Mouse (Mus musculus) naive thymus-derived CD4-positive, alpha-beta T cell, adult 2 months (primary cell): Measurements from ENCODE around the gene Gnaz.
A peak's percentile ranks its signal among the peaks of the same experiment; 100 is the strongest.

Experiments
- DNase-seq: peaks from one replicate; pipeline ENCODE4 v3.0.0-alpha.2; 2011; ENCODE audit warnings: low read depth

Gnaz gene

GRCm38 (mm10) chr10:75062189-75062561, 95.2 kb downstream of the Gnaz start:
- DNase-seq = peak; percentile 29

- peak; percentile 29 for DNase-seq
Observed at GRCm38 (mm10) chr10:75062621-75063020, 95.6 kb downstream of the Gnaz start.

- DNase-seq = no peak
Observed at GRCm38 (mm10) chr10:75063301-75063965, 96.5 kb downstream of the Gnaz start.

- DNase-seq = no peak
Observed at GRCm38 (mm10) chr10:75065691-75066090, 98.7 kb downstream of the Gnaz start.
